Mouse (Mus musculus): Measurements from ENCODE around the gene Gstm5.

DNA sequence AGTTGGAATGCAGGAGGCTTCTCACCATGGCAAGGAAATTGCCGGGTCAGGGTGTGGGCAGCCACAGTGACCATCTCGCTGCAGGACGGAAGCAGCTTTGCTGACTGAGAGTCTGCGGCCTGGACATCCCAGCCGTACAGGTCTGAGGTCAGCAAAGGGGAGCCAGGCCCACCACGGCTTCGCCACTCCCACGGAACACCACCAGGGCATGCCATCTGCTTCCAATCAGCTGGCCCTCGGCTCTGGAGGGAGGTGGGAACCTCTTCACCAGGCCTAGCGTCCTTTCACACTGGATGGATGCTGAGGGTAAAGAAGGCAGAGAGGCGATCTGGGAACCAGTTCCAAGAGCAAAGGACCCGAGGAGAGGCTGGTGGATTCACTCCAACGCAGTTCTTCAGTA lies 40.3 kb upstream of the Gstm5 start:
- TF ChIP-seq ELF1 (IDR thresholded peaks at IDR 0.05; ENCODE audit: low read depth, low read length) (no peak), POLR2A (IDR thresholded peaks at IDR 0.05; ENCODE audit: control insufficient read depth in 1 of 2, insufficient read depth in 1 of 2, low read depth in 1 of 2, low read length in 2 of 2, poor library complexity in 1 of 2) (no peak), ZKSCAN1 (IDR thresholded peaks at IDR 0.05; ENCODE audit: low read depth, low read length) (no peak), CTCF (IDR thresholded peaks at IDR 0.05 in 2 of 3, conservative IDR thresholded peaks at IDR 0.05 in 1 of 3; ENCODE audit: control insufficient read depth in 1 of 3, insufficient read depth in 1 of 3, low read depth in 2 of 3, low read length in 3 of 3, poor library complexity in 1 of 3, severe bottlenecking in 1 of 3) (no peak), EP300 (IDR thresholded peaks at IDR 0.05; ENCODE audit: low read depth in 1 of 2, low read length in 2 of 2) (no peak)

Measured in MEL (cell line).